Mouse (Mus musculus) ES-Bruce4 (cell line): ENCODE data around the gene Pde6h.

Experiments used
- CTCF ChIP-seq: IDR thresholded peaks from one replicate; pipeline ENCODE4 v1.8.1; 2011; ENCODE audit warnings: low read depth, low read length
- EP300 ChIP-seq: IDR thresholded peaks from 2 replicates; pipeline ENCODE4 v1.6.1; 2011; ENCODE audit warnings: low read depth, low read length; ENCODE audit not compliant: insufficient read depth

DNA sequence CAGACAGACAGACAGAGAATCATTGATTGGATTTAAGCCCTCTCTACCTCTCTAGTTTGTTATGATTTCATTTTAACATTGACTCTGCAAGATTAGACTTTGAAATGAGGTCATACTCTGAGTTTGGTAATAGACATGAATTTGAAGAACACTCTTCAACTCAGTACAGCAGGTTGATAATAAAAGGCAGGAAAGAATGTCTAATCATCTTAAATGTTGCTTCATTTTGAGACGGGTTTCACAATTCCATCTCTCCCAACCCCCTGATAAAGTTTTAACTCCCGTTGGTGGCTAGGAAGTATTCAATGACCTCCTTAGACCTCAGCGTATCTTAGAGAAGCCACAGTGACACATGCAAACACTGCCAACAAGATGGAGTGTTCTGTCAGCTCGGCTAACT, 69.9 kb downstream of the Pde6h start:
- TF ChIP-seq CTCF: no peak
- TF ChIP-seq EP300: no peak
